Mouse (Mus musculus): ENCODE results near the gene A630001G21Rik.
A peak's percentile ranks its signal among the peaks of the same experiment; 100 is the strongest.
"Not testable (repeated sequence)": the region's sequence is repeated elsewhere in the genome, so short reads cannot be mapped to it uniquely, and the experiment has no call there.

A630001G21Rik gene

GRCm38 (mm10) chr1:85778436-85778835 lies at the start of gene A630001G21Rik:
A630001G21Rik (minus strand) TSS chr1:85778643.
- DNase-seq (ENCODE audit: low read depth, low spot score) = peak; percentile 58

- DNase-seq (ENCODE audit: low read depth, low spot score) = no peak
Measured at GRCm38 (mm10) chr1:85827166-85827565, 48.7 kb upstream of the A630001G21Rik start.

- DNase-seq (ENCODE audit: low read depth, low spot score) = no peak
Measured at GRCm38 (mm10) chr1:85824905-85825304, 46.5 kb upstream of the A630001G21Rik start.

GRCm38 (mm10) chr1:85822239-85822638 lies 43.8 kb upstream of the A630001G21Rik start:
- no peak for DNase-seq (ENCODE audit: low read depth, low spot score)

- peak; percentile 25 for DNase-seq (ENCODE audit: low read depth, low spot score)
Measured at GRCm38 (mm10) chr1:85819695-85820094, 41.3 kb upstream of the A630001G21Rik start.

- DNase-seq (ENCODE audit: low read depth, low spot score) = no peak
Measured at GRCm38 (mm10) chr1:85818121-85818520, 39.7 kb upstream of the A630001G21Rik start.

GRCm38 (mm10) chr1:85814213-85814612 lies 35.8 kb upstream of the A630001G21Rik start:
- not testable (repeated sequence) for DNase-seq (ENCODE audit: low read depth, low spot score)

GRCm38 (mm10) chr1:85810787-85811186 lies 32.3 kb upstream of the A630001G21Rik start:
- DNase-seq (ENCODE audit: low read depth, low spot score) = no peak

- no peak for DNase-seq (ENCODE audit: low read depth, low spot score)
Measured at GRCm38 (mm10) chr1:85810343-85810742, 31.9 kb upstream of the A630001G21Rik start.

GRCm38 (mm10) chr1:85809256-85809655 lies 30.8 kb upstream of the A630001G21Rik start:
- DNase-seq (ENCODE audit: low read depth, low spot score) = no peak

- DNase-seq (ENCODE audit: low read depth, low spot score) = no peak
Measured at GRCm38 (mm10) chr1:85804551-85804950, 26.1 kb upstream of the A630001G21Rik start.

GRCm38 (mm10) chr1:85802517-85802916 lies 24.1 kb upstream of the A630001G21Rik start:
- DNase-seq (ENCODE audit: low read depth, low spot score) = no peak

- no peak for DNase-seq (ENCODE audit: low read depth, low spot score)
Measured at GRCm38 (mm10) chr1:85799776-85800175, 21.3 kb upstream of the A630001G21Rik start.

- DNase-seq (ENCODE audit: low read depth, low spot score) = peak; percentile 24
Measured at GRCm38 (mm10) chr1:85795196-85795595, 16.8 kb upstream of the A630001G21Rik start.

GRCm38 (mm10) chr1:85794106-85794771 lies 15.8 kb upstream of the A630001G21Rik start:
- DNase-seq (ENCODE audit: low read depth, low spot score) = peak; percentile 71

GRCm38 (mm10) chr1:85793208-85794105 lies 15.0 kb upstream of the A630001G21Rik start, which contains the start of gene Cab39:
Cab39 (plus strand) TSS chr1:85793441.
- peak; percentile 94 for DNase-seq (ENCODE audit: low read depth, low spot score)

- DNase-seq (ENCODE audit: low read depth, low spot score) = no peak
Measured at GRCm38 (mm10) chr1:85791476-85791875, 13.0 kb upstream of the A630001G21Rik start.

- no peak for DNase-seq (ENCODE audit: low read depth, low spot score)
Measured at GRCm38 (mm10) chr1:85790565-85790964, 12.1 kb upstream of the A630001G21Rik start.

- peak; percentile 29 for DNase-seq (ENCODE audit: low read depth, low spot score)
Measured at GRCm38 (mm10) chr1:85779428-85780180, 1.2 kb upstream of the A630001G21Rik start.

- DNase-seq (ENCODE audit: low read depth, low spot score) = no peak
Measured at GRCm38 (mm10) chr1:85779012-85779411, 569 bp upstream of the A630001G21Rik start.

GRCm38 (mm10) chr1:85776154-85776553 lies 2.3 kb downstream of the A630001G21Rik start:
- no peak for DNase-seq (ENCODE audit: low read depth, low spot score)

- DNase-seq (ENCODE audit: low read depth, low spot score) = no peak
Measured at GRCm38 (mm10) chr1:85775136-85775535, 3.3 kb downstream of the A630001G21Rik start.
